Mouse (Mus musculus): ENCODE measurements around the gene Elp4. TPM values are rescaled to one million over a fixed set of nuclear protein-coding genes. Genes with fewer than 3 reads are reported as not detected.

Elp4 gene
- total RNA-seq, 1 experiment: 15.6 TPM

DNA sequence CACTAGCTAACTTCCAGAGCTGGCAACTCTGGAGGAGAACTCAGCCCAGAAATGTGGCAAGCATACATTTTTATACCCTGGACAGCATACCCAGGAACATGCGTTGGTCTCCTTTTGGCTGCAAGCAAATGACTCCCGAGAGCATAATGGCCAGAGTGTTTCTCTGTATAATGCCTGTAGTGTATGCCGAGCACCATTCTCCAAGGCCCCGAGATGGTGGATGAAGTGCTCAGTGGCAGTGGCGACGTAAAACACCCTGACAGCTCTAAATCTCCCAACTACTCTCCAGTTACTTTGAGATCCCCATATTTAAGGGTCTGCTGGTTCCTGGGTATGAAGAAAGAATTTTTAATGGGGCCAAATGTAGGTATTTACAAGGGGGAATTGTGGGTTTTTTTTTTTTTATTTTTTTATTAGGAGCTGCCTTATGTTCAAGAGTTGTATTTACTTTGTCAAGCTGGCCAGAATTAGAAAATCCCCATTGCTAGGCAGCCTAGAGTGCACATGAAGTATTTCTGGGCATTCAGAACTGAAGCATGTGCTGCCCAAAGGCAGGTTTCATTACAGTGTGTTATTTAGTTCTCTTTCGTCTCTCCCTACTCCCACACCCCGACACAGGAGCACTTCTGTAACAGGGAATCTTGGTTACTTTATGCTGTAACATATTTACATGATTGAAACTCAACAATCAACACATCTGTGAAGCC lies 188.8 kb downstream of the Elp4 start:
- Histone ChIP-seq H3K4me1 (ENCODE audit: control insufficient read depth in 2 of 2, insufficient read depth in 2 of 2, low read length in 2 of 2, poor library complexity in 1 of 2) (no peaks in the 10 kb centered on the region), H3K9ac (ENCODE audit: insufficient read depth, low read depth, low read length, poor library complexity, severe bottlenecking) (no peak overlapping the region), H3K4me3 (ENCODE audit: insufficient read depth in 1 of 2, low read depth in 1 of 2, low read length in 2 of 2, poor library complexity in 1 of 2, severe bottlenecking in 1 of 2) (no peak overlapping the region), H3K36me3 (ENCODE audit: control insufficient read depth, insufficient read depth, low read length, poor library complexity, severe bottlenecking) (no peaks in the 10 kb centered on the region), H3K27ac (ENCODE audit: insufficient read depth, low read depth, low read length, poor library complexity, severe bottlenecking) (no peak overlapping the region), H3K9me3 (ENCODE audit: control insufficient read depth, insufficient read depth, low read depth, low read length) (no peaks in the 10 kb centered on the region)
- no peak for DNase-seq (ENCODE audit: low read depth, low spot score)
- in situ Hi-C loops (cut with MboI; ENCODE audit: low sequenced_read_pairs in 2 of 2, unreplicated experiment in 2 of 2): no loop called here
- TF ChIP-seq MAFK (IDR thresholded peaks at IDR 0.05; ENCODE audit: insufficient read depth, low read depth, low read length): no peak
- TF ChIP-seq ZC3H11A (IDR thresholded peaks at IDR 0.05; ENCODE audit: borderline replicate concordance, low read depth, low read length): no peak
- TF ChIP-seq ZNF384 (IDR thresholded peaks at IDR 0.05; ENCODE audit: low read depth, low read length): no peak
- TF ChIP-seq HCFC1 (IDR thresholded peaks at IDR 0.05; ENCODE audit: borderline replicate concordance, insufficient read depth, low read length): no peak
- TF ChIP-seq CHD2 (IDR thresholded peaks at IDR 0.05; ENCODE audit: low read depth, low read length): no peak

DNA sequence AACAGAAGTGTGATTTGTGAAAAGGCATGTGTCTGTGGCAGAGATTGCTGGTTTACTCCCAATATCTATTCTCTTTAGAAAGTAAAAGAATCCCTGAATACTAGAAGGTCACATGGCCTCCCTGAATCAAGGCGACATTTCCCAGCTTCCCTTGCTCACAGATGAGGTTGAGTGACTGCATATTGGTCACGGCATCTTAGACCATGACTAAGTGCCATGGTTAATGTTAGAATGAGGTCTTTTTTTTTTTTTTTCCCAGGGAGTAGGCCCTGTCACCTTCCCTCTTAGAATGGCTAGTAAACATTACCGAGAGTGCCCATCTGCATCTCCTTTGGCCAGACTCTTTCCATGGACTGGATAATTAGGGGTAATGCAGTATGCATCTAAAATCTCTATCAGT lies 193.9 kb downstream of the Elp4 start:
- Histone ChIP-seq H3K36me3 (ENCODE audit: control insufficient read depth, insufficient read depth, low read length, poor library complexity, severe bottlenecking) (no peaks in the 10 kb centered on the region), H3K4me1 (ENCODE audit: control insufficient read depth in 2 of 2, insufficient read depth in 2 of 2, low read length in 2 of 2, poor library complexity in 1 of 2) (no peaks in the 10 kb centered on the region), H3K27ac (ENCODE audit: insufficient read depth, low read depth, low read length, poor library complexity, severe bottlenecking) (no peak overlapping the region), H3K9me3 (ENCODE audit: control insufficient read depth, insufficient read depth, low read depth, low read length) (no peaks in the 10 kb centered on the region), H3K4me3 (ENCODE audit: insufficient read depth in 1 of 2, low read depth in 1 of 2, low read length in 2 of 2, poor library complexity in 1 of 2, severe bottlenecking in 1 of 2) (no peak overlapping the region), H3K9ac (ENCODE audit: insufficient read depth, low read depth, low read length, poor library complexity, severe bottlenecking) (no peak overlapping the region)
- no peak for TF ChIP-seq ZC3H11A (IDR thresholded peaks at IDR 0.05; ENCODE audit: borderline replicate concordance, low read depth, low read length)
- no peak for TF ChIP-seq HCFC1 (IDR thresholded peaks at IDR 0.05; ENCODE audit: borderline replicate concordance, insufficient read depth, low read length)
- TF ChIP-seq CHD2 (IDR thresholded peaks at IDR 0.05; ENCODE audit: low read depth, low read length): no peak
- TF ChIP-seq MAFK (IDR thresholded peaks at IDR 0.05; ENCODE audit: insufficient read depth, low read depth, low read length): no peak
- no peak for TF ChIP-seq ZNF384 (IDR thresholded peaks at IDR 0.05; ENCODE audit: low read depth, low read length)
- DNase-seq (ENCODE audit: low read depth, low spot score): no peak
- in situ Hi-C loops (cut with MboI; ENCODE audit: low sequenced_read_pairs in 2 of 2, unreplicated experiment in 2 of 2): no loop called here

DNA sequence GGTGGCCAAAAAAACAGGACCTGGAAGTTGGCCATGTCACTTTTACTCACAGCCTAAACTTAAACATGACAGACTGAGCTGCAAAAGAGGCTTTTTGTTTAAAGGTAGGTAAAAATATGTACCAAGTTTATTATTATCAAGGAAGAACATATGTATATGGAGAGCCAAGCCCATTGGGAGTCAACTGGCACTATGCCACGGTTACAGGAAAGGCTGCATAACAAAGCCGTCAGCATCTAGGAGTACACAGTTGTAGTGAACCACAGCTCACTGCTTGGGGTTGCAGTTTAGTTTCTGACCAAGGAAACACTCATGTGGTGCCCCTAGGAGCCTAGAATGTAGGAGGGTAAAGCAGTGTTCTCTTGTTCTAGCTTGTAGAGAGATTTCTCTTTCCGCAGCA lies 195.2 kb downstream of the Elp4 start:
- no peak overlapping the region for H3K4me3 ChIP-seq (ENCODE audit: insufficient read depth in 1 of 2, low read depth in 1 of 2, low read length in 2 of 2, poor library complexity in 1 of 2, severe bottlenecking in 1 of 2)
- H3K36me3 ChIP-seq (ENCODE audit: control insufficient read depth, insufficient read depth, low read length, poor library complexity, severe bottlenecking): no peaks in the 10 kb centered on the region
- H3K4me1 ChIP-seq (ENCODE audit: control insufficient read depth in 2 of 2, insufficient read depth in 2 of 2, low read length in 2 of 2, poor library complexity in 1 of 2): no peaks in the 10 kb centered on the region
- DNase-seq (ENCODE audit: low read depth, low spot score): no peak
- no peak overlapping the region for H3K9ac ChIP-seq (ENCODE audit: insufficient read depth, low read depth, low read length, poor library complexity, severe bottlenecking)
- H3K9me3 ChIP-seq (ENCODE audit: control insufficient read depth, insufficient read depth, low read depth, low read length): no peaks in the 10 kb centered on the region
- in situ Hi-C loops (cut with MboI; ENCODE audit: low sequenced_read_pairs in 2 of 2, unreplicated experiment in 2 of 2): no loop called here
- H3K27ac ChIP-seq (ENCODE audit: insufficient read depth, low read depth, low read length, poor library complexity, severe bottlenecking): no peak overlapping the region
- TF ChIP-seq CHD2 (IDR thresholded peaks at IDR 0.05; ENCODE audit: low read depth, low read length) (no peak), MAFK (IDR thresholded peaks at IDR 0.05; ENCODE audit: insufficient read depth, low read depth, low read length) (no peak), HCFC1 (IDR thresholded peaks at IDR 0.05; ENCODE audit: borderline replicate concordance, insufficient read depth, low read length) (no peak), ZC3H11A (IDR thresholded peaks at IDR 0.05; ENCODE audit: borderline replicate concordance, low read depth, low read length) (no peak), ZNF384 (IDR thresholded peaks at IDR 0.05; ENCODE audit: low read depth, low read length) (no peak)

GRCm38 (mm10) chr2:105705320-105705719 lies 199.0 kb downstream of the Elp4 start:
- Histone ChIP-seq H3K9me3 (ENCODE audit: control insufficient read depth, insufficient read depth, low read depth, low read length) (no peaks in the 10 kb centered on the region), H3K9ac (ENCODE audit: insufficient read depth, low read depth, low read length, poor library complexity, severe bottlenecking) (no peak overlapping the region), H3K27ac (ENCODE audit: insufficient read depth, low read depth, low read length, poor library complexity, severe bottlenecking) (no peak overlapping the region), H3K4me3 (ENCODE audit: insufficient read depth in 1 of 2, low read depth in 1 of 2, low read length in 2 of 2, poor library complexity in 1 of 2, severe bottlenecking in 1 of 2) (no peak overlapping the region), H3K4me1 (ENCODE audit: control insufficient read depth in 2 of 2, insufficient read depth in 2 of 2, low read length in 2 of 2, poor library complexity in 1 of 2) (no peaks in the 10 kb centered on the region), H3K36me3 (ENCODE audit: control insufficient read depth, insufficient read depth, low read length, poor library complexity, severe bottlenecking) (no peaks in the 10 kb centered on the region)
- no peak for DNase-seq (ENCODE audit: low read depth, low spot score)
- TF ChIP-seq CHD2 (IDR thresholded peaks at IDR 0.05; ENCODE audit: low read depth, low read length) (no peak), ZC3H11A (IDR thresholded peaks at IDR 0.05; ENCODE audit: borderline replicate concordance, low read depth, low read length) (no peak), ZNF384 (IDR thresholded peaks at IDR 0.05; ENCODE audit: low read depth, low read length) (no peak), MAFK (IDR thresholded peaks at IDR 0.05; ENCODE audit: insufficient read depth, low read depth, low read length) (no peak), HCFC1 (IDR thresholded peaks at IDR 0.05; ENCODE audit: borderline replicate concordance, insufficient read depth, low read length) (no peak)
- in situ Hi-C loops (cut with MboI; ENCODE audit: low sequenced_read_pairs in 2 of 2, unreplicated experiment in 2 of 2): no loop called here

Data from ES-E14 (cell line).